Mouse (Mus musculus) hindbrain, embryonic 16.5 days (tissue): Measurements from ENCODE around the gene Zc3h10. TPM values are rescaled to one million over a fixed set of nuclear protein-coding genes. Genes with fewer than 3 reads are reported as not detected.
"Not testable (repeated sequence)": the region's sequence is repeated elsewhere in the genome, so short reads cannot be mapped to it uniquely, and the experiment has no call there.

Experiments
- ATAC-seq: fragments of 200-750 bp; cut with Nextera tagmentation; 2 replicates; pipeline ENCODE4 v1.8.0; 2017; ENCODE audit warnings: moderate TSS enrichment, moderate library complexity
- H3K27ac ChIP-seq: fragments of 300-500 bp; sonication (generic); 2 replicates; pipeline ENCODE4 v1.5.1; 2014; ENCODE audit warnings: low read depth, mild to moderate bottlenecking, control low read depth, low read length, moderate library complexity
- H3K27me3 ChIP-seq: fragments of 300-500 bp; sonication (generic); replicated peaks from 2 replicates; pipeline ENCODE4 v1.6.1; 2014; ENCODE audit warnings: low read length; ENCODE audit not compliant: control insufficient read depth, insufficient read depth
- H3K36me3 ChIP-seq: fragments of 300-500 bp; sonication (generic); 2 replicates; pipeline ENCODE4 v1.6.1; 2014; ENCODE audit warnings: mild to moderate bottlenecking, low read length, moderate library complexity, mixed read lengths; ENCODE audit not compliant: control insufficient read depth, insufficient read depth
- H3K4me1 ChIP-seq: fragments of 300-500 bp; sonication (generic); 2 replicates; pipeline ENCODE4 v1.6.1; 2014; ENCODE audit warnings: low read depth, low read length; ENCODE audit not compliant: control insufficient read depth, insufficient read depth
- H3K4me2 ChIP-seq: fragments of 300-500 bp; sonication (generic); 2 replicates; pipeline ENCODE4 v1.6.1; 2014; ENCODE audit warnings: mild to moderate bottlenecking, low read length, control low read depth, moderate library complexity
- H3K4me3 ChIP-seq: fragments of 300-500 bp; sonication (generic); 2 replicates; pipeline ENCODE4 v1.5.1; 2014; ENCODE audit warnings: mild to moderate bottlenecking, low read length, control low read depth, moderate library complexity
- H3K9ac ChIP-seq: fragments of 300-500 bp; sonication (generic); 2 replicates; pipeline ENCODE4 v1.6.1; 2014; ENCODE audit warnings: low read depth, mild to moderate bottlenecking, control low read depth, low read length, moderate library complexity
- H3K9me3 ChIP-seq: fragments of 300-500 bp; sonication (generic); 2 replicates; pipeline ENCODE4 v1.6.1; 2014; ENCODE audit warnings: mild to moderate bottlenecking, low read length, moderate library complexity; ENCODE audit not compliant: control insufficient read depth
- WGBS: fragments of 180-500 bp; shearing (Covaris S2); extraction: QIAGEN DNeasy Blood & Tissue Kit; methylation state at CpG from one replicate; pipeline ENCODE4 v1.1.7; 2014; 5-methylcytosine and 5-hydroxymethylcytosine counted together
- polyA plus RNA-seq: library from polyadenylated mRNA; unstranded; fragments of >200 nt; fragmentation: Nextera tagmentation; extraction: Ambion mirVana; gene quantifications from 2 replicates; pipeline ENCODE4 v1.2.1, GENCODE M21; 2015

Gene Zc3h10
- polyA plus RNA-seq, 1 experiment from 2014 or later, result 17.0 TPM

DNA sequence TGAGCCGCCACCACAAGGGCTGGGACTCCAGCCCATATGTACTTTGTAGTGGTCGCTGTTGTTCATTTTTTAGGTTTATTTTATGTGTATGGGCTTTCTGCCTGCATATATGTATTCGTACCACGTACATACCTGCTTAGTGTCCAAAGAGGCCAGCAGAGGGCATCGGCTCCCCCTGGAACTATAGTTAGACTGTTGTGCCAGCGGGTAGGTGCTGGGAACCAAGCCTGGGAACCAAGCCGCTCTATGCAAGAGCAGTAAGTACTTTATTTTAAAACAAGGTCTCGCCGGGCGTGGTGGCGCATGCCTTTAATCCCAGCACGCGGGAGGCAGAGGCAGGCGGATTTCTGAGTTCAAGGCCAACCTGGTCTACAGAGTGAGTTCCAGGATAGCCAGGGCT is 41.6 kb downstream of the Zc3h10 start:
- ATAC-seq, result no peak
- H3K27me3 ChIP-seq, result no peaks in the 10 kb centered on the region
- no peaks in the 10 kb centered on the region for H3K9me3 ChIP-seq
- H3K4me1 ChIP-seq, result no peaks in the 10 kb centered on the region
- H3K4me2 ChIP-seq, result no peak overlapping the region
- peaks cover 6% of the 10 kb centered on the region; the same call in 1 of the 2 replicates for H3K36me3 ChIP-seq
- H3K9ac ChIP-seq, result no peak overlapping the region
- 95% methylated on average over 14 of the region's 14 CpGs for WGBS
- no peak overlapping the region for H3K4me3 ChIP-seq
- no peak overlapping the region for H3K27ac ChIP-seq

DNA sequence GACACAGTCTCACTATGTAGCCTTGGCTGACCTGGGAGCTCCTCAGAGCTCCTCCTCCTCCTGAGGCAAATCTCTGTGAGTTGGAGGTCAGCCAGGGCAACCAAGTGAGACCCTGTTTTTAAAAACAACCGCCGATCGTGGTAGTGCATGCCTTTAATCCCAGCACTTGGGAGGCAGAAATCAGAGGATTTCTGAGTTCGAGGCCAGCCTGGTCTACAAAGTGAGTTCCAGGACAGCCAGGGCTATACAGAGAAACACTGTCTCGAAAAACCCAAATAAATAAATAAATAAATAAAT is 42.3 kb downstream of the Zc3h10 start:
- ATAC-seq, H3K36me3 ChIP-seq, H3K4me2 ChIP-seq, H3K4me1 ChIP-seq, H3K27me3 ChIP-seq, H3K9me3 ChIP-seq, H3K9ac ChIP-seq, H3K27ac ChIP-seq, H3K4me3 ChIP-seq: not testable (repeated sequence)
- 90% methylated on average over 5 of the region's 5 CpGs for WGBS

DNA sequence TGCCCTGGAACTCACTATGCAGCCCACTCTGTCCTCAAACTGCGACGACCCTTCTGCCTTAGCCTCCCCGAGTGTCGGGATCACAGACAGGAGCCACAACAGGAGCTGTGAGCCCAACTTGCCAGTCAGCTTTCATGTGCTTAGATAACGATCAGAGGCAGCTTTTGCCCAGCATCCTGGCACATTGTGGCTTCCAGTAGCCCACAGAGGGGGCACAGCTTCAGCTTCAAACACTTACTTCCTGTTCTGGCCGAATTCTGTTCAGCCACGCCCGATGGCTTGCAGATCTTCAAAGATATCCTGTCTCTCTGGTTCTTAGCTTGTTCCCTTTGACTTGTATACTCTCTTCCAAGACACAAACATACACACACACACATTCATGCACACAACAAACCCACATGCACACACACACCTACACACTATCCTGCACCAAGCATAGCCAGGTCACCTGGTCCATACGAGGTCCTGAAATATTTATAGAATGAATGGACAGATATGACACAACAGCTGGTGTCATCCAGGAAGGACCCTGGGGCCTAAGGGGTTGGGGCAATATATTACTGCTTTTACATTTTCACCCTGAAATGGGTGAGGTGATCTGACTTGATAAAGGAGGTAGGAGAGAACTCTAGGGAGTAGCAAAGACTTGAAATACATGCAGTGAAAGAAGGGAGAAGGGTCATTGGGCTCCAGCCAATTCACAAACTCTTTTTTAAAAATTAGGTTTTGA is 42.8 kb downstream of the Zc3h10 start:
- ATAC-seq, result no peak
- Histone ChIP-seq H3K27me3 (no peaks in the 10 kb centered on the region), H3K36me3 (0 out of 2 replicates have a peak, but pooled peaks cover 3% of the 10 kb centered on the region), H3K9ac (no peak overlapping the region), H3K9me3 (no peaks in the 10 kb centered on the region), H3K4me1 (no peaks in the 10 kb centered on the region), H3K4me3 (no peak overlapping the region), H3K27ac (no peak overlapping the region), H3K4me2 (no peak overlapping the region)
- WGBS, result 85% methylated on average over 9 of the region's 9 CpGs

DNA sequence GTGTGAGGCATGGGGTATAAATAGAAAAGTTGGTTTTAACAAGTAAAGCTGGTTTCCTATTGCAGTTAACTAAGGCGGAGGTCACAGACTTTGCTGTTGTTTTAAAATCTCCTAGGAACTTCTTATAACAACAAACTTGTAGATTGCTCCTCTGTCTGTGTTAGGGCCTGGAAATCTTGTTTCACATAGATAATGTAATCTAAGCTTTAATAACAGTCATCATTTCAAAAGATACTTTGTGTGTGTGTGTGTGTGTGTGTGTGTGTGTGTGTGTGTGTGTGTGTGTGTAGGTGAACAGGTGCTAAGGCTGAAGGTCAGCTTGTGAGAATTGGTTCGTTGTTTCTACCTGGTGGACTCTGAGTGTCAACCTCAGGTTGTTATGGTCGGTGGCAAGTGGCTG is 43.6 kb downstream of the Zc3h10 start:
- no peak overlapping the region for H3K27ac ChIP-seq
- no peak overlapping the region for H3K4me3 ChIP-seq
- H3K27me3 ChIP-seq, result no peaks in the 10 kb centered on the region
- H3K4me2 ChIP-seq, result no peak overlapping the region
- no peak for ATAC-seq
- H3K36me3 ChIP-seq, result no peaks in the 10 kb centered on the region
- H3K9ac ChIP-seq, result no peak overlapping the region
- 84% methylated on average over 3 of the region's 3 CpGs for WGBS
- H3K4me1 ChIP-seq, result peaks cover 4% of the 10 kb centered on the region
- no peaks in the 10 kb centered on the region for H3K9me3 ChIP-seq

GRCm38 (mm10) chr10:128503532-128503931 is 44.0 kb downstream of the Zc3h10 start:
- WGBS, result 80% methylated on average over 8 of the region's 8 CpGs

DNA sequence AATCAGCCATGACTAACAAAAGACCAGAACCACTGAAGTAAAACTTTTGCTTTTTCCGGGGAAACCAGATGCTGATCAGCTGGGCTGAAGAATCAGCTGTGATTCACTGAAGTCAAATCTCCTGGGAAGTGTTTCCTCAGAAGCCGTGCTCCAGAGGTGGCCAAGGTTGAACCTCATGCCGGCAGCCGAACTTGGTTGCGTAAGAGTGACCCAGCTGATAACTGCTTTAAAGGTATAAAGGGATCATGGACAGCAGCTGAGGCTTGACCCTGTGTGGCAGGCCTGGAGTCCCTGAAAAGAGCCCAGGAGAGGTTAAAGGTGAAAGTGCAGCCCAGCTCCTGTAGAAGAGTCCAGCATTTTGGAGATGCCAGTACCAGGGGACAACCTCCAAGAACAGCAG is 45.2 kb downstream of the Zc3h10 start:
- no peak overlapping the region for H3K4me3 ChIP-seq
- H3K36me3 ChIP-seq, result no peaks in the 10 kb centered on the region
- H3K27me3 ChIP-seq, result no peaks in the 10 kb centered on the region
- no peak overlapping the region for H3K27ac ChIP-seq
- no peak overlapping the region for H3K4me2 ChIP-seq
- peaks cover 13% of the 10 kb centered on the region for H3K4me1 ChIP-seq
- no peaks in the 10 kb centered on the region for H3K9me3 ChIP-seq
- 78% methylated on average over 5 of the region's 5 CpGs for WGBS
- H3K9ac ChIP-seq, result no peak overlapping the region
- no peak for ATAC-seq

More at GRCm38 (mm10) chr10:128503532-128503931, 44.0 kb downstream of the Zc3h10 start:
- Histone ChIP-seq H3K9ac (no peak overlapping the region), H3K27me3 (no peaks in the 10 kb centered on the region), H3K4me3 (no peak overlapping the region), H3K9me3 (no peaks in the 10 kb centered on the region), H3K4me2 (no peak overlapping the region), H3K4me1 (peaks cover 4% of the 10 kb centered on the region), H3K36me3 (no peaks in the 10 kb centered on the region), H3K27ac (no peak overlapping the region)
- no peak for ATAC-seq

DNA sequence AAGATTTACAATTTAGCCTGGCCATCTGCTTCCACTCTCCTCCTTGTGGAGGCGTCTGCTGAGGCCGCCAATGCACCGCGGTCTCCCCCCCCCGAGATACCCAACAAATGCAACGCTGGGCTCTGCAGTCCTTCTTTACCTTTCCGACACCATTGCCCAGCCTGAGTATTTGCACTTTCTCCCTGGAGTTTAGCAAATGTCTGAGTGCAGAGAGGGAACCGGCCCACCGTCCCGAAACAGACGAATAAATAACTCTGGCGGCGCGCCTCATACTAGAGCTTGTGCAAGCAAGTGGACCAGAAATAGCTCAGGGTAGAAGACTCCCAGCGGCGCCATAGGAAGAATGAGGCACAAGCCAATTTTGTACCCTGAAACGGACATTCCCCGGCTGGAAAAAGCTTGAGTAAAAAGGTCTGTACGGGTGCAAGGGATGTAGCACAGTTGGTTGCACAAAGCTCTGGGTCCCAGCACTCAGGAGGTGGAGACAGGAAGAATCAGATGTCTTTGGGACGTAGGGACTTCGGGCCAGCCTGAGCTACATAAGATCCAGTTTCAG is 48.4 kb downstream of the Zc3h10 start:
- peak overlapping the region; percentile 69 for H3K9ac ChIP-seq

GRCm38 (mm10) chr10:128498590-128498989 is 49.0 kb downstream of the Zc3h10 start, which contains the start of gene Myl6b:
Myl6b (minus strand) TSS chr10:128498685.
- peak; percentile 83 for ATAC-seq
- no peaks in the 10 kb centered on the region for H3K27me3 ChIP-seq
- 0% methylated on average over 27 of the region's 27 CpGs for WGBS
- no peaks in the 10 kb centered on the region for H3K9me3 ChIP-seq
- H3K4me3 ChIP-seq, result peak within 1 kb of the TSS; percentile 64
- H3K4me1 ChIP-seq, result peaks cover 25% of the 10 kb centered on the region
- peak within 1 kb of the TSS; percentile 79 for H3K4me2 ChIP-seq
- H3K27ac ChIP-seq, result peak within 1 kb of the TSS; percentile 82
- H3K9ac ChIP-seq, result peak within 1 kb of the TSS; percentile 69
- no peaks in the 10 kb centered on the region for H3K36me3 ChIP-seq

More for the DNA sequence above, 48.4 kb downstream of the Zc3h10 start:
- Histone ChIP-seq H3K4me3 (peak overlapping the region; percentile 64), H3K4me1 (peaks cover 25% of the 10 kb centered on the region), H3K27ac (peak overlapping the region; percentile 82), H3K4me2 (peak overlapping the region; percentile 79), H3K27me3 (no peaks in the 10 kb centered on the region), H3K9me3 (no peaks in the 10 kb centered on the region), H3K36me3 (no peaks in the 10 kb centered on the region)
- 1% methylated on average over 21 of the region's 21 CpGs for WGBS
- ATAC-seq, result peak; percentile 38

- Histone ChIP-seq H3K27me3 (no peaks in the 10 kb centered on the region), H3K4me2 (peak overlapping the region; percentile 79; the same call in 1 of the 2 replicates), H3K9ac (peak overlapping the region; percentile 40), H3K4me1 (peaks cover 29% of the 10 kb centered on the region), H3K27ac (no peak overlapping the region), H3K4me3 (no peak overlapping the region), H3K9me3 (no peaks in the 10 kb centered on the region), H3K36me3 (no peaks in the 10 kb centered on the region)
- no peak for ATAC-seq
- WGBS, result 41% methylated on average over 6 of the region's 6 CpGs
Measured at GRCm38 (mm10) chr10:128497134-128497737, 50.3 kb downstream of the Zc3h10 start.
